Mouse (Mus musculus) embryonic stem cell, embryonic (primary cell): ENCODE results near the gene Erc2.

ENCODE experiments used
- CTCF ChIA-PET, 4 experiments: fragments of 300-600 bp in 2 of 4; fragments of 350-600 bp in 2 of 4; sonication (Branson Sonifier 250); formaldehyde crosslinking; loops; one replicate each; lab custom pipeline; 2022; ENCODE audit warnings: inconsistent platforms in 2 of 4; lab: Charles Lee
- POLR2A ChIA-PET, 4 experiments: fragments of 300-600 bp in 2 of 4; fragments of 350-600 bp in 2 of 4; sonication (Branson Sonifier 250); formaldehyde crosslinking; loops; one replicate each; lab custom pipeline; 2022; ENCODE audit warnings: antibody characterized with exemption in 4 of 4, inconsistent platforms in 1 of 4; lab: Charles Lee

The Erc2 gene

DNA sequence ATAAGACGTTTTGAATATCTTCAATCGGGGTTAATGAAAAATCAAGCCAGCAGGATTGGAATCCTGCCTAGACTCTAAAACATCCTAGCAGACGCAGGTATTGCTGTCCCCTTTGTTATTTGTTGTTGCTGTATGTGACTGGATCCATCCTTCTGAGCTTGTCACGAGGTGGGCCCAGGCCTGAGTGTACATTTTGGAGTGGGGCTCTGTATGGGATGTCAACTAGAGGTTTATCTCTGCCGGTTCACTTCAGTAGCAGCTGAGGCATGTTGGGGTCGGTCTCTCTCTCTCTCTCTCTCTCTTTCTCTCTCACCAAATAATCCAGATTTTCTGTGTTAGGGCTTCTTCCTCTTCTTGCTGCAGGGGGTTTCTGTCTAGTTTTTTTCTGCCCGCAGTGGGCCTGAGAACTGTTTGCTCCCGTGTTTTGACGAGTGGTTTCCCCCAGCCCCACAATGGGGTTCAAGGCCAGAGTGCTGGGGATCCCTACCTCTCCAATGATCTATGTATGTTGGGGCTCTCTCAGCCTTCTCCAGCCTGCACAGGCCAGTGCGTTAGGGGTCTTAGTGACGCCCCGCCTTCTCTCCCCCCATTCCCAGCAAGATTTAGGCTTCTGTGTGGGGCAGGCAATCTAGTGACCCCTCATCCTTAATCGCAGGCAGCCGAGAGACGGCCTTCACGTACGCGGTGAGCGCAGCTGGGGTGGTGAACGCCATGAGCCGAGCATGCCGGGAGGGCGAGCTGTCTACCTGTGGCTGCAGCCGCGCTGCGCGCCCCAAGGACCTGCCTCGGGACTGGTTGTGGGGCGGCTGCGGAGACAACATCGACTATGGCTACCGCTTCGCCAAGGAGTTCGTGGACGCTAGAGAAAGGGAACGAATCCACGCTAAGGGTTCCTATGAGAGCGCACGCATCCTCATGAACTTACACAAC lies 895.7 kb downstream of the Erc2 start:
- POLR2A ChIA-PET = interaction anchor here in 1 of 4 experiments (0.8 kb wide), 1 partner anchor 15 kb away, joined by 3 read pairs; no protein-coding TSS in a partner anchor
- CTCF ChIA-PET = no interaction called here

DNA sequence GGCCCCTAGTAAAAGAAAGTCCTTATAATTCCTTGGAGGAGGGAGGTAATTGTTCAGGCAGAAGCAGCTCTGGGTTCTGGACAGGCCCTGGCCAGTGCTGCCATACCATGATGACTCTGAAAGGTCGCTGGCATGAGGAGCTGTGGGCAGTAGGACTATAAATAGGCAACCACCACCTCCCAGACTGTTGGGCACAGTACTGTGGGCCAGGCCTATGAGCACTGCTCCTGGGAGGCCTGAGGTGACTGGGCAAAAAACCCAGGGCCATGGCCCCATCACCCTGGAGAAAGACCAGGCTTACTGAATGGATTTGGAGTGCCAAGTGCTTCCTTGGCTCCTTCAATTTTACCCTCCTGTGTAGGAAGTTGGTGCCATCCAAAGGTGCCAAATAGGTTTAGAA lies 898.9 kb downstream of the Erc2 start:
- CTCF ChIA-PET = interaction anchor here in 1 of 4 experiments (1.3 kb wide), 1 partner anchor 14 kb away, joined by 3 read pairs; no protein-coding TSS in a partner anchor
- POLR2A ChIA-PET = no interaction called here

DNA sequence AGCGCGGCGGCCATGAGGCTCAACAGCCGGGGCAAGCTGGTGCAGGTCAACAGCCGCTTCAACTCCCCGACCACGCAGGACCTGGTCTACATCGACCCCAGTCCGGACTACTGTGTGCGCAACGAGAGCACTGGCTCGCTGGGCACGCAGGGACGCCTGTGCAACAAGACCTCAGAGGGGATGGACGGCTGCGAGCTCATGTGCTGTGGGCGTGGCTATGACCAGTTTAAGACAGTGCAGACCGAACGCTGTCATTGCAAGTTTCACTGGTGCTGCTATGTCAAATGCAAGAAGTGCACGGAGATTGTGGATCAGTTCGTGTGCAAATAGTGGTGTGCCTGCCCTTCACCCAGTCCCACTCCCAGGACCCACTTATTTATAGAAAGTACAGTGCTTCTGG lies 900.4 kb downstream of the Erc2 start:
- ChIA-PET POLR2A (no interaction called here), CTCF (interaction anchor here in 3 of 4 experiments (0.6 kb wide), 3 partner anchors 15 to 47 kb away, joined by 3 to 7 read pairs (median 3); no protein-coding TSS in a partner anchor)

DNA sequence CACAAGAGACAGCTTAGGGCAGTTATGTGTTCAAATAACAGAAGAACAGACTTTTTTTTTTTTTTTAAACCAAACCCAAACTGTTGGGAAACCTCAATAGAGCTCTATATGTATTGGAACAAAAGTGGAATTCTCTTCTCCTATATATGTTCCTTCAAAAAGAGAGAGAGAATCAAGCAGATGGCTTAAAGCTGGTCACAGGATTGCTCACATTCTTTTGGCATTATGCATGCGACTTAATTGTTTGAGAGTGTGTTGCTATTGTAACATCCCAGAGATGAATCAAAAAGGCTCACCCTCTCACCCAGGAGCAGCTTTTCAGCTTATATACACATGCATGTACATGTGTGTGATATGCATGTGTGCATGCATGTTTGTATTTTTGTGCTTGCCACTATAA lies 903.3 kb downstream of the Erc2 start:
- CTCF ChIA-PET = no interaction called here
- POLR2A ChIA-PET = no interaction called here
